Mouse (Mus musculus) limb, embryonic 11.5 days (tissue): ENCODE measurements at regions not wholly inside any gene's neighbourhood (a gene's known extent, or its start where the extent isn't known, plus 50 kb on each side); places are given as distances from the start of the nearest gene placed in this dataset.

Experiments used
- ATAC-seq: fragments of 200-750 bp; cut with Nextera tagmentation; 2 replicates; pipeline ENCODE4 v1.8.0; 2017; ENCODE audit warnings: low read depth; ENCODE audit not compliant: insufficient number of reproducible peaks, low FRiP score, low TSS enrichment
- DNase-seq: peaks from one replicate; pipeline ENCODE4 v3.0.0-alpha.2; 2015; ENCODE audit warnings: low spot score
- H3K27ac ChIP-seq: fragments of 300-500 bp; sonication (generic); replicated peaks from 2 replicates; pipeline ENCODE4 v1.5.1; 2014; ENCODE audit warnings: low read depth, mild to moderate bottlenecking, low read length
- H3K27me3 ChIP-seq: fragments of 300-500 bp; sonication (generic); 2 replicates; pipeline ENCODE4 v1.6.1; 2014; ENCODE audit warnings: mild to moderate bottlenecking, low read length, mixed read lengths; ENCODE audit not compliant: control insufficient read depth, insufficient read depth
- H3K36me3 ChIP-seq: fragments of 300-500 bp; sonication (generic); 2 replicates; pipeline ENCODE4 v1.6.1; 2014; ENCODE audit warnings: mild to moderate bottlenecking, low read length, moderate library complexity, mixed read lengths; ENCODE audit not compliant: control insufficient read depth, insufficient read depth
- H3K4me1 ChIP-seq: fragments of 300-500 bp; sonication (generic); 2 replicates; pipeline ENCODE4 v1.6.1; 2014; ENCODE audit warnings: low read length, mixed read lengths; ENCODE audit not compliant: control insufficient read depth, insufficient read depth
- H3K4me2 ChIP-seq: fragments of 300-500 bp; sonication (generic); 2 replicates; pipeline ENCODE4 v1.6.1; 2014; ENCODE audit warnings: low read depth, mild to moderate bottlenecking, moderate library complexity; ENCODE audit not compliant: severe bottlenecking
- H3K4me3 ChIP-seq: fragments of 300-500 bp; sonication (generic); 2 replicates; pipeline ENCODE4 v1.5.1; 2014; ENCODE audit warnings: low read depth, low read length
- H3K9ac ChIP-seq: fragments of 300-500 bp; sonication (generic); 2 replicates; pipeline ENCODE4 v1.6.1; 2014; ENCODE audit warnings: mild to moderate bottlenecking, low read length
- H3K9me3 ChIP-seq: fragments of 300-500 bp; sonication (generic); 2 replicates; pipeline ENCODE4 v1.6.1; 2016; ENCODE audit warnings: low read length; ENCODE audit not compliant: control insufficient read depth
- WGBS: fragments of 180-500 bp; shearing (Covaris S2); extraction: QIAGEN DNeasy Blood & Tissue Kit; methylation state at CpG from one replicate; pipeline ENCODE4 v1.1.7; 2014; 5-methylcytosine and 5-hydroxymethylcytosine counted together

DNA sequence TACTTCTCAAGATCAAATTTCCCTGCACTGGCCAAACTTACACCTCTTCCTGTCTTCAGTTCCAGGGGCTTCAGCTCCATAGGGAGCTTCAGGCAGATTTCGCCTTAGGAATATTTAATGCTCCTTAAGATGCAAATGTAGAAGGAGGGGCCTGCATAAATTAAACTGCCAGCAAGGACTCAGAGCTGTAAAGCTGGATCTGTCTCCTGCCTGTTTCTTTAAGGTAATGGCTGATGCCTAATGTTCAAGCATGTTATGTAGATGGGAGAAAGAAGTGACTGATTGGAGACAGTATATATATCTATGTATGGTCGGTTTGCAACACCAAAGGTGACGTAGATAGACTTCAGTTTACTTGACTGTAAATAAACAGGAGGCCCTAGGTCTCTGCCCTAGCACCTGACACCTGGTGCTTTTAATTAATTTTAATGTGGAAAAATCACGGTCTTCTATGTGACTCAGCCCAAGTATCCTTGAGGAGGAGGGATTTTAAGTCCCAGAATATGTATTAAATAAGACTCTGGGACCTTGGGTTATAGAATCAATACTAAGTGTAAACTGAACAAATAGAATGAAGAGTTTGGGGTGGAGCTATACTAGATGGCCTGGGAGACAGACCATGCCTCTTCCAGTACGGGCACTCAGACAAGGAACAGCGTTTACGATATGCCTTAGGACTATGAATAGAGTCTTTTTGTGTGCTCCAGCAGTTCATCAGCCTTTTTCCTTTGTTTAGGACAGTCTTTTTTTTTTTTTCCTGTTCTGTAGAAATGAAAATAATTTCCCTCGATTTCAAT, 651.7 kb upstream of the Lmcd1 start:
- Histone ChIP-seq H3K9ac (no peak overlapping the region), H3K27ac (no peak overlapping the region), H3K27me3 (no peaks in the 10 kb centered on the region), H3K4me2 (no peak overlapping the region), H3K4me3 (no peak overlapping the region), H3K36me3 (no peaks in the 10 kb centered on the region), H3K9me3 (no peaks in the 10 kb centered on the region), H3K4me1 (no peaks in the 10 kb centered on the region)
- no peak for DNase-seq
- no peak for ATAC-seq
- WGBS = 69% methylated on average over 8 of the region's 8 CpGs

DNA sequence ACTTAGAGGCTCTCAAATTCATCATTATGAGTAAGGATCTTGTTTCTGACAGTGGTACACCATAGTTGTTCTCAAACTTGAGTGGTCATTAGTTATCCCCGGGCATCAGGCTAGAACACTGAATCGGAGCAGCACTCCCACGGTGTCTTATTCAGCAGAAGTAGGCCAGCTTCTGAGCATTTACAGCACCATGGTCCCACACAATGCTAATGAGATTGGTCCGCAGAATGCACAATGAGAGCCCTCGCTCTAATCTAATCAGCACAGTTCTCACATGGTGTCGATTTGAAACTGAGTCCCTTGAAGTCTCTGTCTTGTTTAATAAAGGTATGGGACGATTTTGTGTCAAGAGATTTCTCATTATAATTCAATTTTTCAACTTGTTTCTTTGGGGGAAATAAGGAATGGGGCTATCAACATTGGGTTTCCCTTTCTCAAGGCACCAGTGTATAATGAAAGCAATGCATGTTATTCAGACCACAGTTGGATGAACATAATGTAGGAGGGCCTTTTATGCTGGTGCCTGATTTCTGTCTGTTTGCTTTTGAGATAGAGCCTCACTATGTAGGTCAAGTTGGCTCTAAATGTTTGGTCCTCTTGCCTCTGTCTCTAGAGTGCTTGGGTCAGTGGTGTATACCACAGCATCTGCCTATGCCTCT, 650.9 kb upstream of the Lmcd1 start:
- H3K27ac ChIP-seq = no peak overlapping the region
- no peaks in the 10 kb centered on the region for H3K27me3 ChIP-seq
- H3K9ac ChIP-seq = no peak overlapping the region
- ATAC-seq (no peak), DNase-seq (no peak)
- no peaks in the 10 kb centered on the region for H3K4me1 ChIP-seq
- H3K9me3 ChIP-seq = no peaks in the 10 kb centered on the region
- H3K36me3 ChIP-seq = no peaks in the 10 kb centered on the region
- H3K4me3 ChIP-seq = no peak overlapping the region
- 92% methylated on average over 7 of the region's 7 CpGs for WGBS
- H3K4me2 ChIP-seq = no peak overlapping the region

DNA sequence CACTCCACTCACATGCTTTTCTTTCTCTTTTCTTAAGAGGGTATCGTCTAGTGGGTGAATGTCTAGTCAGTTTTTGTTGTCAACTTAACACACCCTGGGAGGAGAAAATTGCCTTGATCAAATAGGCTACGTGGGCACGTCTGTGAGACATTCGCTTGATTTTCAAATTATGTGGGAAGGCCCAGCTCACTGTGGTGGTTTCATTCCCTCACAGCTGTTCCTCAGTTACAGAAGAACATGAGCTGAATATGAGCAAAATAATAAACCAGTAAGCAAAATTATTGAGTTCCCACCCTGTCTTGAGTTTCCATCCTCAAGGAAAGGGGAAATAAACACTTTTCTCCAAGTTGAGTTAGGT, 650.4 kb upstream of the Lmcd1 start:
- Histone ChIP-seq H3K9me3 (no peaks in the 10 kb centered on the region), H3K9ac (no peak overlapping the region), H3K36me3 (no peaks in the 10 kb centered on the region), H3K27ac (no peak overlapping the region), H3K27me3 (no peaks in the 10 kb centered on the region), H3K4me3 (no peak overlapping the region), H3K4me2 (no peak overlapping the region), H3K4me1 (no peaks in the 10 kb centered on the region)
- no peak for DNase-seq
- ATAC-seq = no peak
- WGBS = 95% methylated on average over 4 of the region's 4 CpGs

DNA sequence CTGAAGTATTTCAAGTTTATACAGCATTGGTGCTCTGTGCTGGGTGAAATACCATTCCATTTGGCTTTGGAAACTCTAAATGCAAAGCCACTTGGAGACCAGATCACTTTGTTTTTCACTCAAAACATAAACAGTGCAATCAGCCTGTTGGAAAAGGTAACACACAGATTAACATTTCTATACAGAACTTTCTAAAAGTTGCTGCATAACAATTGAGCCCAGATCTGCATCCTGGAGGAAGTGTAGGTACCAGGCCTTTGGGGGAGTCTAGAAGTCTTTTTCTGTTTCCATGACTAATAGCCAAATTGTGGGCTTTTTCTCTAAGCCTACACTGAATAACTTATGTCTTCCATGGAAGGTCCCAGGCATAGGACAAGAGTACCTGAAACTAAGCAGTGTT, 648.1 kb upstream of the Lmcd1 start:
- Histone ChIP-seq H3K9ac (no peak overlapping the region), H3K27ac (no peak overlapping the region), H3K4me2 (no peak overlapping the region), H3K4me1 (no peaks in the 10 kb centered on the region), H3K36me3 (no peaks in the 10 kb centered on the region), H3K27me3 (no peaks in the 10 kb centered on the region), H3K4me3 (no peak overlapping the region), H3K9me3 (no peaks in the 10 kb centered on the region)
- ATAC-seq (no peak), DNase-seq (no peak)

DNA sequence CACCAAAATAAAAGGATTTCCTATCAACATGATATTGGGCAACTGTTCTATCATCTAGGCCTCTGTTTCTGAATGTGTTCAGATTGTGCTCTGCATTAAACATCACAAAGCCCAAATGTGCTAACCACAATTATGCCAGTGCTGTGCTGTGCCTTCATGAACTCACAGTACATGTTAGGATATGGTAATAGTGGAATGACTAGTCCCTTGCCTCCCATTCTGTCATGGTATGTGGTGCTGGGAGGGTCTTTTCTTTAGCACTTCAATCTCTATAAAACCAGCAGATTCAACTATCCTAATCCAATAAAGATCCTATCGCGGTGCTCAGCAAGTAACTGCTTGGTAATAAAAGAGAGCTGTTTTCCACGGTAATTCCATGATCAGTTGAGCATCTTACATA, 620.8 kb upstream of the Lmcd1 start:
- H3K4me1 ChIP-seq = no peaks in the 10 kb centered on the region
- H3K27me3 ChIP-seq = no peaks in the 10 kb centered on the region
- no peaks in the 10 kb centered on the region for H3K9me3 ChIP-seq
- H3K36me3 ChIP-seq = no peaks in the 10 kb centered on the region
- WGBS = 91% methylated on average over 3 of the region's 3 CpGs
- ATAC-seq = no peak
- H3K27ac ChIP-seq = no peak overlapping the region
- no peak overlapping the region for H3K4me3 ChIP-seq
- no peak overlapping the region for H3K9ac ChIP-seq
- DNase-seq = no peak
- no peak overlapping the region for H3K4me2 ChIP-seq

DNA sequence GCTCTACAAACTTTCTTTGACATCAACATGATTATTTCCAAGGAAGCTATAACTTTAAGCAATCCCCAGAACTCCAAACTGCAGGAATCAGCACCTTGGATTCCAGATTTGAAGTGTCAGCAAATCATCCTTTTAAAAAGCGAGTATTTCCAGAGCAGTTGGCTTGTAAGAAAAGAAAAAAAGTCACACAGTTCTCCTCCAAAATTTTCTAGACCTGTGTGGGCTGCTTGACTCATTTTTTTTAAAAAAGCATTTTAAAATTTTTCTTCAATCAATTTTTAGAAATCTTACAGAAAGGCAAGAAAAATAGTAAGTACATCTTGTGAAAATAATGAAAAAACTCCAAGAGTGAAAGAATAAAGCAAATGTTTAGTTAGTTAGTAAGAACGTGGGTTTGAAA, 613.6 kb upstream of the Lmcd1 start:
- H3K36me3 ChIP-seq = no peaks in the 10 kb centered on the region
- 77% methylated on average over 2 of the region's 2 CpGs for WGBS
- no peak for DNase-seq
- no peaks in the 10 kb centered on the region for H3K27me3 ChIP-seq
- no peak overlapping the region for H3K27ac ChIP-seq
- H3K9ac ChIP-seq = no peak overlapping the region
- no peaks in the 10 kb centered on the region for H3K4me1 ChIP-seq
- no peaks in the 10 kb centered on the region for H3K9me3 ChIP-seq
- H3K4me2 ChIP-seq = no peak overlapping the region
- ATAC-seq = no peak
- no peak overlapping the region for H3K4me3 ChIP-seq

DNA sequence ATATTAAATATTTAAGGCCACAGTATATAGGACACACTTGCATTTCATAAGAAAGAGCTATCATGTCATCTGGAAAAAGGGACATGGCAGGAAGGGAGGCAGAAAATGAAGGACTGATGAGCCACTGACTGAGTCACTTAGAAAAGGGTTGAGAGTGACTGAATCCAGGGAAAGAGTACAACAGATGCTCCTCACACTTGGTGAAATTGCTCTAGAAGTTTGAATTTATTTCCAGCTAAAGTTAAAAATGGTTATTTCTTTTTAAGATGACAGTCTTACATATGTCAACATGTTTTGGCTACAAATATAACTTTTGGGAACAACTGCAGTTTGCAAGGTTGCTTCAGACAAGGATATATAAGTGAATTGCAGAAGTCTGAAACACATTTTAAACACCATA, 609.0 kb upstream of the Lmcd1 start:
- H3K4me2 ChIP-seq = no peak overlapping the region
- no peaks in the 10 kb centered on the region for H3K9me3 ChIP-seq
- H3K9ac ChIP-seq = no peak overlapping the region
- no peak overlapping the region for H3K4me3 ChIP-seq
- no peak for DNase-seq
- no peak overlapping the region for H3K27ac ChIP-seq
- no peaks in the 10 kb centered on the region for H3K27me3 ChIP-seq
- ATAC-seq = no peak
- H3K36me3 ChIP-seq = no peaks in the 10 kb centered on the region
- H3K4me1 ChIP-seq = no peaks in the 10 kb centered on the region

DNA sequence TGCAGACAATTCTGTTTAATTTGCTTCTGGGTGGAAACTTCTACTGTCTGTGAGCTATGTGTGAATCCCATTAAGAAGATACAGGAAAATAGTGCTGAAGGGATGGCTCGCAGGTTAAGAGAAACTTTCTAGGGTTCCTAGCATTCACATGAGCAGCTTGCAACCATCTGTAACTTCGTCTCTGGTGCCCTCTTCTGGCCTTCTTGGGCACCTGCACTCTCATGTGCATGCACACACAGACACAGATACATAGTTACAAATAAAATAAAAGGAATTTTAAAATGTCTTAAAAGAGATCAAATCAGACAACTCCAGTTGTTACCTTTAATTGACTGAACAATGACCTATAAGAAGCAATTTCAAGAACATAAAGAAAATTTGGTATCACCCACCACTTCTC, 588.6 kb upstream of the Lmcd1 start:
- Histone ChIP-seq H3K9ac (no peak overlapping the region), H3K27me3 (no peaks in the 10 kb centered on the region), H3K36me3 (no peaks in the 10 kb centered on the region), H3K4me3 (no peak overlapping the region), H3K4me1 (no peaks in the 10 kb centered on the region), H3K9me3 (no peaks in the 10 kb centered on the region), H3K4me2 (no peak overlapping the region), H3K27ac (no peak overlapping the region)
- no peak for ATAC-seq
- 68% methylated on average over 2 of the region's 2 CpGs for WGBS
- no peak for DNase-seq

DNA sequence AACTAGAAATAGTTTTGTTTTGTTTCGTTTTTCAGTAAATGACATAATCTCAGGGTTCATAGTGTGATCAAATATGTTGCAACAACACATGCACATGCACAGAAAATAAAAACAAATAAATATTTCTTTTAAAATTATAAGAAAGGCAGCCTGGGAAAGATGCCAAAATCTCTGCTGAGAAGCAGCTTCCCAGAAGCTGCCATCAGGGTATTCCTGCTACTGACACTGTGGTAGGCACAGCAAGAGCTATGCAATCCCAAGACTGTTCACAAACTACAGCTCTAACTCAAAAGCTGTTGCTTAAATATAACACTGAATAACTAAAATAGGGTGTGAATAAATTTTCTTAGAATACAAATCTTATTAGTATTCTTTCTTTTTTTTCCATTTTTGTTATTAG, 570.7 kb upstream of the Lmcd1 start:
- Histone ChIP-seq H3K27me3 (no peaks in the 10 kb centered on the region), H3K4me1 (no peaks in the 10 kb centered on the region), H3K9me3 (no peaks in the 10 kb centered on the region), H3K4me2 (no peak overlapping the region), H3K9ac (no peak overlapping the region), H3K36me3 (no peaks in the 10 kb centered on the region), H3K4me3 (no peak overlapping the region), H3K27ac (no peak overlapping the region)
- 90% methylated on average over 1 of the region's 1 CpGs for WGBS
- no peak for ATAC-seq
- DNase-seq = no peak
